Mouse (Mus musculus): ENCODE measurements around the gene Gm11115.

Gm11115 gene

DNA sequence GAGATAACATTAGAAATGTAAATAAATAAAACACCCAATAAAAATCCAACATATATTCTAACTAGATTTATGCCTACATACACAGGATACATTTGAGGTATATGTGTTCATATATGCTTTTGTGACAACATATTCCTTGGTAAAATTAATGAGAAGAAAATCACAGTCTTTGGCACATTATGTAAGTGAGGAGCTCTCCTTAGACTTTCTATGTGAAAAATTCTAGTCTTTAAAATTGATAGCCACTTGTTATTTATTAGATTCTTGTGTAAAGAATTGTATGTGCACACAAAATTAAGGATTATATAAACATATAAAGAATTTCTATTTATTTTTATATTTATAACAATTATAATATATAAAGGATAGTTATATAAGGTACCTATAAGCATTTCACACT, at the start of gene Gm11115:
Gene Gm11115 (minus strand): TSS at position 101 of the 400 bp plus-strand sequence.
- DNase-seq (ENCODE audit: inconsistent age in 2 of 2, low spot score in 1 of 2) = no peak

DNA sequence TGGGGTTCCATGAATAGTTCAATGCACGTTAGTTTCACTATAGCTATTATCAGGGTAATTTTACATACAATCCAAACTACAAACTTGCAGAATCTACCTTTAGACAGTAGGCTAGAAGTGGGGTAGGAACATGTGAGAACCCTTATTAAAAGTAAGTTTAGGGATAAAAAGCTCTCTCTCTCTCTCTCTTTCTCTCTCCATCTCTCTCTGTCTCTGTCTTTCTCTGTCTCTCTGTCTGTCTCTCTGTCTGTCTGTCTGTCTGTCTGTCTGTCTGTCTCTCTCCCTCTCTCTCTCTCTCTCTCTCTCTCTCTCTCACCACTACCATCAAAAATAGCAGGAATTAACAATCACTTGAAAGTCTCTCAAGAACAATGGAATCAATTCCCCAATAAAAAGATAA, 42.5 kb downstream of the Gm11115 start, which contains the start of gene Gm11116:
Gene Gm11116 (minus strand): TSS at position 101 of the 400 bp plus-strand sequence.
- no peak for DNase-seq (ENCODE audit: inconsistent age in 2 of 2, low spot score in 1 of 2)

Data from adrenal gland, adult (tissue).